Mouse (Mus musculus): ENCODE measurements around the gene Brca2. TPM values are rescaled to one million over a fixed set of nuclear protein-coding genes. Genes with fewer than 3 reads are reported as not detected.

The Brca2 gene
- polyA plus RNA-seq, 1 experiment = 4.6 TPM

GRCm38 (mm10) chr5:150592186-150592903, 69.9 kb downstream of the Brca2 start:
- Histone ChIP-seq H3K79me3 (ENCODE audit: low read depth) (no peaks in the 10 kb centered on the region), H3K36me3 (ENCODE audit: control insufficient read depth, insufficient read depth) (no peaks in the 10 kb centered on the region), H3K27me3 (ENCODE audit: control insufficient read depth, insufficient read depth, insufficient read length) (peaks cover 5% of the 10 kb centered on the region), H3ac (ENCODE audit: control insufficient read depth, insufficient read length, low read depth) (no peak overlapping the region), H3K4me3 (ENCODE audit: insufficient read depth, poor library complexity, severe bottlenecking) (no peak overlapping the region), H3K79me2 (ENCODE audit: control insufficient read depth, insufficient read depth) (no peaks in the 10 kb centered on the region)
- TF ChIP-seq FOSL1 (IDR thresholded peaks at IDR 0.05; ENCODE audit: insufficient read depth, low read length, poor library complexity, severe bottlenecking) (no peak), CTCF (IDR thresholded peaks at IDR 0.05; ENCODE audit: control insufficient read depth, insufficient read depth, insufficient read length) (no peak), USF1 (IDR thresholded peaks at IDR 0.05; ENCODE audit: low read depth) (no peak), CEBPB (IDR thresholded peaks at IDR 0.05; ENCODE audit: low read depth) (no peak), MYOD1 (IDR thresholded peaks at IDR 0.05; ENCODE audit: control insufficient read depth, insufficient read length, low read depth) (no peak), MYOG (IDR thresholded peaks at IDR 0.05; ENCODE audit: control insufficient read depth, extremely low read depth, insufficient read length) (no peak), MAX (IDR thresholded peaks at IDR 0.05) (no peak)

GRCm38 (mm10) chr5:150592904-150593755, 70.7 kb downstream of the Brca2 start:
- Histone ChIP-seq H3K27me3 (ENCODE audit: control insufficient read depth, insufficient read depth, insufficient read length) (peaks cover 5% of the 10 kb centered on the region), H3K79me2 (ENCODE audit: control insufficient read depth, insufficient read depth) (no peaks in the 10 kb centered on the region), H3K36me3 (ENCODE audit: control insufficient read depth, insufficient read depth) (no peaks in the 10 kb centered on the region), H3K79me3 (ENCODE audit: low read depth) (no peaks in the 10 kb centered on the region), H3K4me3 (ENCODE audit: insufficient read depth, poor library complexity, severe bottlenecking) (no peak overlapping the region), H3ac (ENCODE audit: control insufficient read depth, insufficient read length, low read depth) (no peak overlapping the region)
- no peak for TF ChIP-seq MYOD1 (IDR thresholded peaks at IDR 0.05; ENCODE audit: control insufficient read depth, insufficient read length, low read depth)
- no peak for TF ChIP-seq FOSL1 (IDR thresholded peaks at IDR 0.05; ENCODE audit: insufficient read depth, low read length, poor library complexity, severe bottlenecking)

DNA sequence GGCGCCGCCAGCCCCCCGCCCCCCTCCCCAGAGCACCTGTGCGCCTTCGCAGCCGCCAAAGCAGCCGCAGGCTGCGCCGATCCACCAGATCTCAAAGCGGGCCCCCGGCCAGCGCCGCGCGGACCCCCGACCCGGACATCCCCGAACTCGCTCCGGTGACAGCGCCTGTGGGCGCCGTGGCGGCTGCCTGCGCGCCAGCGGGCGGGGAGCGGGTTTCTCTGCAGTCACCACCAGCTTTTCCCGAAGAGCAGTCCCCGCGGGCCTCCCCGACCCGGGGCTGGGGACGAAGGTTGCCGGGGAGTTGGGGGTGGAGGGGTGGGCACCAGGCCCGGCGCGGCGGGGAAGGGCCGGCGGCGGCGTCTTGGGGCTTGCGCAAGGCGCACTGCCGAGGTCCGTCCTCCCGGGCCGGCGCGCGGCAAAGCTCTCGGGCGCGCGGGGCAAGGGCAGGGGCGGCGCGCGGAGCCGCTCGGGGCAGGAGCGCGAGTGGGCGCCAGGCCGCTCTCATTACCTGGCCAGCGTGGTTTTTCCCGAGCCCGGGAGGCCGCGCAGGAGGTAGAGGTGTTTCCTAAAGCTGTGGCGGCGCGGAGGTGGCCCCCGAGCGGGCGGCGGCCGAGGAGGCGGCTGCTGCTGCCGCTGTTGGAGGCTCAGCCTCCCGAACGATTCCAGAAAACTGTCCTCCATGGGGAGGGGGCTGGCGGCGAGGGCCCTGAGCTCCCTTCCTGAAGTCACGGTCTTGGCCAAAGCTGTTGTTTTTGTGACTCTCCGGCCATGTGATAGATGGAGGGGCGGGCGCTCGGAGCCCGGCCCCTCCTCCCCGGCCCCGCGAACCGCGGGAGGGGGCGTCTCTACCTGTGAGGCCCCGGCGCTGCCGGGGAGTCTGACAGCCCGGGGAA, 71.6 kb downstream of the Brca2 start:
- peak; percentile 7 for TF ChIP-seq CEBPB (IDR thresholded peaks at IDR 0.05; ENCODE audit: low read depth)
- TF ChIP-seq FOSL1 (IDR thresholded peaks at IDR 0.05; ENCODE audit: insufficient read depth, low read length, poor library complexity, severe bottlenecking) = no peak
- TF ChIP-seq MAX (IDR thresholded peaks at IDR 0.05) = no peak
- no peak for TF ChIP-seq MYOG (IDR thresholded peaks at IDR 0.05; ENCODE audit: control insufficient read depth, extremely low read depth, insufficient read length)
- no peak for TF ChIP-seq MYOD1 (IDR thresholded peaks at IDR 0.05; ENCODE audit: control insufficient read depth, insufficient read length, low read depth)
- H3K27me3 ChIP-seq (ENCODE audit: control insufficient read depth, insufficient read depth, insufficient read length) = peaks cover 5% of the 10 kb centered on the region
- H3ac ChIP-seq (ENCODE audit: control insufficient read depth, insufficient read length, low read depth) = peak overlapping the region; percentile 63
- peak overlapping the region; percentile 29 for H3K4me3 ChIP-seq (ENCODE audit: insufficient read depth, poor library complexity, severe bottlenecking)
- H3K79me2 ChIP-seq (ENCODE audit: control insufficient read depth, insufficient read depth) = no peaks in the 10 kb centered on the region
- no peaks in the 10 kb centered on the region for H3K79me3 ChIP-seq (ENCODE audit: low read depth)
- no peaks in the 10 kb centered on the region for H3K36me3 ChIP-seq (ENCODE audit: control insufficient read depth, insufficient read depth)

GRCm38 (mm10) chr5:150594649-150595339, 72.4 kb downstream of the Brca2 start:
- H3K79me2 ChIP-seq (ENCODE audit: control insufficient read depth, insufficient read depth) = no peaks in the 10 kb centered on the region
- H3K36me3 ChIP-seq (ENCODE audit: control insufficient read depth, insufficient read depth) = no peaks in the 10 kb centered on the region
- H3K27me3 ChIP-seq (ENCODE audit: control insufficient read depth, insufficient read depth, insufficient read length) = peaks cover 5% of the 10 kb centered on the region
- TF ChIP-seq CTCF (IDR thresholded peaks at IDR 0.05; ENCODE audit: control insufficient read depth, insufficient read depth, insufficient read length) (no peak), CEBPB (IDR thresholded peaks at IDR 0.05; ENCODE audit: low read depth) (no peak), FOSL1 (IDR thresholded peaks at IDR 0.05; ENCODE audit: insufficient read depth, low read length, poor library complexity, severe bottlenecking) (no peak), MYOD1 (IDR thresholded peaks at IDR 0.05; ENCODE audit: control insufficient read depth, insufficient read length, low read depth) (no peak), MYOG (IDR thresholded peaks at IDR 0.05; ENCODE audit: control insufficient read depth, extremely low read depth, insufficient read length) (no peak), USF1 (IDR thresholded peaks at IDR 0.05; ENCODE audit: low read depth) (no peak), MAX (IDR thresholded peaks at IDR 0.05) (no peak)
- H3K4me3 ChIP-seq (ENCODE audit: insufficient read depth, poor library complexity, severe bottlenecking) = peak overlapping the region; percentile 29
- no peaks in the 10 kb centered on the region for H3K79me3 ChIP-seq (ENCODE audit: low read depth)
- peak overlapping the region; percentile 12 for H3ac ChIP-seq (ENCODE audit: control insufficient read depth, insufficient read length, low read depth)
